Mouse (Mus musculus): ENCODE results near the gene Hpcal1. TPM values are rescaled to one million over a fixed set of nuclear protein-coding genes. Genes with fewer than 3 reads are reported as not detected.

Gene Hpcal1
- polyA plus RNA-seq (2014; fragmentation: Illumina TruSeq; extraction: RNeasy Lipid Tissue Mini Kit (QIAGEN cat#74804); ENCODE audit: insufficient read depth, low read depth, low replicate concordance), result 103 TPM

DNA sequence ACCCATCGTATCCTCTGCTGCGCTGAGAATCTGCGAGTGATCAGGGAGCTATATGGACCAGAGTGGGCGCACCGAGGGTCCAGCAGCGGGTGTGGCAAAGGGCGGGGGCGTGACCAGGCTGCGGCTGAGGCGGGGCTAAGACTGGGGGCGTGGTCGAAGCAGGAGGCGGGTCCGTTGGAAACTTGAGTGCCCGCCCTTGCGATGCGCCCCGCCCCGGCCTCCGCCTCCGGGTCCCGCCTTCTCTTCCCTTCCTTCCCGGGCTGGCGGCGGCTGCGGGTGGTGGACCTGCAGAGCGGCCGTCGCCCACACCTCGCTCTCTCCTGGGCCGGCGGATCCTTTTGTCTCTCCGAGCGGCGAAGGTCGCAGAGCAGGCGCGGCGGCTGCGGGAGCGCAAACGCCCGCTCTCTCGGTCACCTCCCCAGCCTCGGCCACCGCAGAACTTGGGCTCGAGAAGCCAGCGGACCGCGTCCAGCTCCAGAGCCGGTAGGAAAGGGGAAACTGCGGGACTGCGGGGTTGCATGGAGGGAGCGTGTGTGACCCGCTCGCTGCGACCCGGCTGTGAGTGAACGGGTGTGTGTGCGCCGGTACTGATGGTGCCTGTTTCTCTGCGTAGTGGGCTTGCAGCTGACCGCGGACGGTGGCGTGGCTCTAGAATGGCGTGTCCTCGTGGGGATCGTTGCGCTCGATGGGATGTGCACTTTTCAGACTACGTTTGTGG is at the start of gene Hpcal1:
Hpcal1 (plus strand) TSS at position 293 of the 718 bp plus-strand sequence.

Other genes starting within 250 kb of the Hpcal1 start
- 78.5 TPM for gene Odc1, start 146.1 kb upstream of the Hpcal1 start, polyA plus RNA-seq (2014; fragmentation: Illumina TruSeq; extraction: RNeasy Lipid Tissue Mini Kit (QIAGEN cat#74804); ENCODE audit: insufficient read depth, low read depth, low replicate concordance)

Measured in lung, adult 10 weeks (tissue).